Mouse (Mus musculus): ENCODE data around the gene Tmem216. TPM values are rescaled to one million over a fixed set of nuclear protein-coding genes. Genes with fewer than 3 reads are reported as not detected.

Gene Tmem216
- polyA plus RNA-seq, 1 experiment from 2014 or later = 60.0 TPM

- H3K27me3 ChIP-seq (ENCODE audit: control insufficient read depth, insufficient read depth, low read length) = no peaks in the 10 kb centered on the region
- peaks cover 13% of the 10 kb centered on the region for H3K36me3 ChIP-seq (ENCODE audit: control insufficient read depth, insufficient read depth, low read length)
- no peak for ATAC-seq (ENCODE audit: low FRiP score, low TSS enrichment)
- WGBS = 97% methylated on average over 1 of the region's 1 CpGs
- no peak overlapping the region for H3K4me2 ChIP-seq (ENCODE audit: low read length)
- no peak for DNase-seq
- H3K9ac ChIP-seq (replicated peaks; ENCODE audit: low read length) = no peak overlapping the region
- H3K27ac ChIP-seq (replicated peaks; ENCODE audit: low read depth, low read length) = no peak overlapping the region
- H3K4me1 ChIP-seq (ENCODE audit: control insufficient read depth, insufficient read depth, low read length) = peaks cover 6% of the 10 kb centered on the region
- no peaks in the 10 kb centered on the region for H3K9me3 ChIP-seq (ENCODE audit: control insufficient read depth, low read length)
- no peak overlapping the region for H3K4me3 ChIP-seq (replicated peaks; ENCODE audit: low read depth, low read length)
Measured at GRCm38 (mm10) chr19:10495670-10496069, 60.4 kb downstream of the Tmem216 start.

- H3K9me3 ChIP-seq (ENCODE audit: control insufficient read depth, low read length) = no peaks in the 10 kb centered on the region
- DNase-seq (peak; percentile 90), ATAC-seq (ENCODE audit: low FRiP score, low TSS enrichment) (peak; percentile 82)
- H3K4me1 ChIP-seq (ENCODE audit: control insufficient read depth, insufficient read depth, low read length) = peaks cover 13% of the 10 kb centered on the region
- H3K27me3 ChIP-seq (ENCODE audit: control insufficient read depth, insufficient read depth, low read length) = no peaks in the 10 kb centered on the region
- no peaks in the 10 kb centered on the region for H3K36me3 ChIP-seq (ENCODE audit: control insufficient read depth, insufficient read depth, low read length)
- WGBS = 19% methylated on average over 9 of the region's 9 CpGs
- H3K9ac ChIP-seq (replicated peaks; ENCODE audit: low read length) = no peak overlapping the region
- no peak overlapping the region for H3K4me3 ChIP-seq (replicated peaks; ENCODE audit: low read depth, low read length)
- no peak overlapping the region for H3K27ac ChIP-seq (replicated peaks; ENCODE audit: low read depth, low read length)
- H3K4me2 ChIP-seq (ENCODE audit: low read length) = no peak overlapping the region
Measured at GRCm38 (mm10) chr19:10486264-10486738, 69.7 kb downstream of the Tmem216 start.

Other genes with a start within 250 kb of the Tmem216 start
- gene Syt7, start 167.1 kb downstream of the Tmem216 start, polyA plus RNA-seq (2014; fragmentation: Nextera tagmentation; extraction: Ambion mirVana) = 10.1 and 15.4 TPM in 2 replicates
- gene Lrrc10b, start 98.8 kb downstream of the Tmem216 start, polyA plus RNA-seq (2014; fragmentation: Nextera tagmentation; extraction: Ambion mirVana) = 0.91 and 1.1 TPM in 2 replicates
- 1.4 and 1.6 TPM in 2 replicates for gene Ppp1r32, start 73.3 kb downstream of the Tmem216 start, polyA plus RNA-seq (2014; fragmentation: Nextera tagmentation; extraction: Ambion mirVana)
- 52.9 and 66.0 TPM in 2 replicates for gene Cpsf7, start 31.0 kb downstream of the Tmem216 start, polyA plus RNA-seq (2014; fragmentation: Nextera tagmentation; extraction: Ambion mirVana)
- gene Sdhaf2, start 30.1 kb downstream of the Tmem216 start, polyA plus RNA-seq (2014; fragmentation: Nextera tagmentation; extraction: Ambion mirVana) = 67.6 and 69.6 TPM in 2 replicates
- 17.8 and 20.5 TPM in 2 replicates for gene Cyb561a3, start 20.9 kb upstream of the Tmem216 start, polyA plus RNA-seq (2014; fragmentation: Nextera tagmentation; extraction: Ambion mirVana)
- 42.1 and 44.3 TPM in 2 replicates for gene Tmem138, start 21.1 kb upstream of the Tmem216 start, polyA plus RNA-seq (2014; fragmentation: Nextera tagmentation; extraction: Ambion mirVana)
- 208 and 247 TPM in 2 replicates for gene Ddb1, start 49.1 kb upstream of the Tmem216 start, polyA plus RNA-seq (2014; fragmentation: Nextera tagmentation; extraction: Ambion mirVana)
- 27.5 and 29.1 TPM in 2 replicates for gene Tkfc, start 49.4 kb upstream of the Tmem216 start, polyA plus RNA-seq (2014; fragmentation: Nextera tagmentation; extraction: Ambion mirVana)
- 0.53 and 0.83 TPM in 2 replicates for gene Vwce, start 78.0 kb upstream of the Tmem216 start, polyA plus RNA-seq (2014; fragmentation: Nextera tagmentation; extraction: Ambion mirVana)
- not detected in 2 replicates for gene Pga5, start 121.8 kb upstream of the Tmem216 start, polyA plus RNA-seq (2014; fragmentation: Nextera tagmentation; extraction: Ambion mirVana)
- gene Vps37c, start 132.5 kb upstream of the Tmem216 start, polyA plus RNA-seq (2014; fragmentation: Nextera tagmentation; extraction: Ambion mirVana) = 27.3 and 32.1 TPM in 2 replicates
- 0.16 and 0.25 TPM in 2 replicates for gene Cd5, start 182.8 kb upstream of the Tmem216 start, polyA plus RNA-seq (2014; fragmentation: Nextera tagmentation; extraction: Ambion mirVana)

All from midbrain, embryonic 14.5 days (tissue).